Mouse (Mus musculus) kidney, adult 18-20 months (tissue): ENCODE results near the gene Ehhadh.
"Not testable (repeated sequence)": the region's sequence is repeated elsewhere in the genome, so short reads cannot be mapped to it uniquely, and the experiment has no call there.

Experiments
- DNase-seq: peaks from one replicate; pipeline ENCODE4 v3.0.0; 2021

Gene Ehhadh

GRCm38 (mm10) chr16:21793875-21794696, 6.5 kb upstream of the Ehhadh start, which contains the start of gene Map3k13:
Gene Map3k13 (plus strand): TSS chr16:21794346.
- DNase-seq = peak; percentile 95

DNA sequence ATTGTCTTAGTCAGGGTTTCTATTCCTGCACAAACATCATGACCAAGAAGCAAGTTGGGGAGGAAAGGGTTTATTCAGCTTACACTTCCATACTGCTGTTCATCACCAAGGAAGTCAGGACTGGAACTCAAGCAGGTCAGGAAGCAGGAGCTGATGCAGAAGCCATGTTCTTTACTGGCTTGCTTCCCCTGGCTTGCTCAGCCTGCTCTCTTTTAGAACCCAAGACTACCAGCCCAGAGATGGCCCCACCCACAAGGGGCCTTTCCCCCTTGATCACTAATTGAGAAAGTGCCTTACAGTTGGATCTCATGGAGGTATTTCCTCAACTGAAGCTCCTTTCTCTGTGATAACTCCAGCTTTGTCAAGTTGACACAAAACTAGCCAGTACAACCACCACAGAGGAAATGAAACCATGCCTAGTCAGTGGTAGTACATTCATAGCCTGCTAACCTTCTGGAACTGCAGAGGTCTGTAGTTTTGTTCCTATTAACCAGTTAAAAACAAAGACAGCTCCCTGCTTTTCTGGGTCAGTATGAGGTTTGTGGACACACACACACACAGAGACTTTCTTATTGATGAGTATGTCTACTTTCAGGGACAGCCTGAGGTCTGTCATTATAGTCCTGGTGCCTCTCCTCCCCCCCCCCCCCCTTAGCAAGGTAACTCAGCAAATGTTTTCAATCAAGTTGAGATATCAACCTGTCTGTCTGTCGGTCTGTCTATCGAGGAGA, 5.6 kb upstream of the Ehhadh start:
- DNase-seq = not testable (repeated sequence)

- no peak for DNase-seq
These were observed 4.2 kb upstream of the Ehhadh start for GRCm38 (mm10) chr16:21791779-21792178.

DNA sequence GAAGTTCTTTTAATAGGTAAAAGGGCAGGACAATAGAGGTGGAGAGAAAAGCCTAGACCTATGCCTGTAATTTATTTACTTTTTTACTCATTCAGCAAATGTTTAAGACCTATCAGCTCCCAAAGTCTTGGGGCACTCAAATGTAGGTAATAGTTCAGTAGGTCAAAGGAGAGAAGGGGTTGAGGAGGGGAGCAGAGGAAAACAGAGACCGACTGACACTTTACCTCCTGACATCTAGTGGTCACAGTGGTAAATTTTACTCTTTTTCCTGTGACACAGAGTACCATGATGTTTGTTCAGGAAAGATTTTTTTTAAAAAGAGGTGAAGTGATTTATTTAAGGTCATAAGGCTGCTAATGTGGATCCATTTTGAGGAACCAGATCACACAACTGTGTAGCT, 2.9 kb upstream of the Ehhadh start:
- DNase-seq = no peak

DNA sequence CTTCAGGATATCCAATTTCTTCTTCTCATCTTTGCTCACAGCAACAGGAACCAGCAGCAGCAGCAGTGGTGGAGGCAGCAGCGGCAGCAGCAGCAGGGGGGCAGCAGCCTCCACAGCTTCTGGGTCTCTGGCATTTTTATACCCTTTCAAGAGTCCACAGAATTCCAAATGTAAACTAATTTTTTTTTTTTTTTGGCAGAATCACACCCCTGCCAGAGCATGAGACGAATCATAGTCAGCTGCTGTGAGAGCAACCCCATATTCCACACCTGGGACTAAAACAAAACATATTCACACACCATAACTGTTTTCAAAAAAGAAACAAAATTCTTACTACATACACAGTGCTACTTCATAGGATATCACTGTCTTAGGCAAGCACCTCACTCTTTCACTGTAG, 1.6 kb upstream of the Ehhadh start:
- DNase-seq = no peak

DNA sequence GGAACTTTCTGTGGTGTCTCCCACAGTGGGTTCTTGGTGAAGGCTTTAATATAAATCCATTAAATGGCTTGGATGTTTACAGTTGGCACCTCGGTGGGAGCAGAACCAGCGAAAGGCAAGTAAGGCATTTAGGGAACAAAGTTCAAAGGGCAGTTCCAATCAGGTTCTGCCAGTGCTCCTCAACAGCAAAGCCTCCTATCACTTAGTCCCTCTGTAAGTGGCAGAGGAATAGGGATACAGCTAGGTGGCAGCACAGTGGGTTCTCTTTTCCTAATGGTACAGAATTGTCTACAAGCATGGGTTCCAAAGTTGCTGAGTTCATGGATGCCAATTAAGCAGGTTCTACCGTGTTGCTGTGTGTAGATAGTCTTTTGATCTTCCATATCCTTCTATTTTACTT, 974 bp upstream of the Ehhadh start:
- DNase-seq = peak; percentile 29

- DNase-seq = no peak
These were observed 1.3 kb downstream of the Ehhadh start for GRCm38 (mm10) chr16:21786317-21786716.

- no peak for DNase-seq
These were observed 2.6 kb downstream of the Ehhadh start for GRCm38 (mm10) chr16:21785000-21785399.

DNA sequence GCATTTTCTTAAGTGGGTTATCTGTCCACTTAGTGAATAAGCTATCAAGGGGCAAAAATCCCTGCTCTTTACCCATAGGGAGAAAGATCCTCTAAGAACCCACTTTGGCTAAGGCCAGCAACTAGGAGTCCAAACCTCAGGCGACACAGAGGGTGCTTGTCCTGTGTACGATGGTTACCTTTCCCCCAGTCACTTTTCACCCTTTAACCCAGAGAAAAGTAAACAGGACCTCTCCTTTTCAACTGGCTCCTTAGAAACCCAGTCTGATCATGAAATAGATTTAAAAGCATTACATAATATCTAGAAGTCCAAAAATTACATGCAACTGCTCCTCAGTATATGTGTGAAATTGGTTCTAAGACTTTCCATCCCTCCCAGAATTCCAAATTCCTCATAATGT, 4.8 kb downstream of the Ehhadh start:
- no peak for DNase-seq

DNA sequence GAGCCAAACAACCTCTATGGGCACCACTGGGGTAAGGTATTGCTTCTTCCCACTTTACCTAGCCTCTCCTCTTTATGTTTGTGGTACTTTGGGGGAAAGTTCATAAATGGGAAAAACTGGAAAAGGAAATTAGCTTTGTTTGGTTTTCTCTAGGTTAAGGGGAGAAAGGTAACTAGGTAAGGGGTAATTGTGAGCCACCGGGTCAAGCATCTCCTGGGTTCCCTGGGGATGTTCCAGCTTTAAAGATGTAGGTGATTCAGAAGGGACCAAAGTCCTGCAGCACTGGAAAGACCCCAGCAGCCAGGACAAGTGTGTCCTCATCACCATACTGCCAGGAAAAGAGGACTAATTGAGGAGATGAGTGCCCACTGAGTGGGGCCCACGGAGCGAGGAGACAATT, 5.7 kb downstream of the Ehhadh start:
- no peak for DNase-seq

DNA sequence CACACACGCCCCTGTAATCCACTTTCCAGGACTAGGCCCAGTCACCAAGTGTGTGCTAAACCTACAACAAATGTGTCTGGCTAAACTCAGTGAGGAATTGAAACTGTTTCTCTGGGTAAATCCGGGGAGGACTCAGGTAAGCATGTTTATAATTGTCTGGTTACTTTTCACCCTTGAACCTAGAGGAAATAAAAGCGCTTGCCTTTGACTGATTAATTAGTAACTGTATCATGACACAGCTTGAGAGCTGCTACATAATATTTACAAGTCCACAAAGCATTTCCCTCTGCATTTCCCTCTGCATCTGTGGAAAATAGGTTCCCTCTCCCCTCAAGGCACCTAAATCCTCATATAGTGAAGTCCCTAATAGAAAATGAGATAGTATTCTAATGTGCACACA, 6.3 kb downstream of the Ehhadh start:
- no peak for DNase-seq

DNA sequence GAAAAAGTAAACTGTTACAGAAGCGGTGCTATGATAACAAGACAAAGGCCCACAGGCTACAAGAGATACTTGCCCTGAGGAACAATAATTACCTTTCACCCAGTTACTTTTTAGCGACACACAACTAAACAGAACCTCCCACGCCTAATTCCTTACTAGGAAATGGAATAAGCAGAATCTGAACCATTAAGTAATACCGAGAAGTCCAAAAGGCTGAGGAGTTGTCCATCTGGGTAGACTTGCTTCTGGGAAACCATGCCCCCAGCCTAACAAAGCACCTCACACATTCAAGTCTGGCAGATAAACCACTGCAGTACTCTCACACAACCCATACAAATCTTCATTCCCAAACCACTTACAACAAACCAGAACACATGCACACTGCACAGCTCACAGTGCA, 8.5 kb downstream of the Ehhadh start:
- DNase-seq = no peak

DNA sequence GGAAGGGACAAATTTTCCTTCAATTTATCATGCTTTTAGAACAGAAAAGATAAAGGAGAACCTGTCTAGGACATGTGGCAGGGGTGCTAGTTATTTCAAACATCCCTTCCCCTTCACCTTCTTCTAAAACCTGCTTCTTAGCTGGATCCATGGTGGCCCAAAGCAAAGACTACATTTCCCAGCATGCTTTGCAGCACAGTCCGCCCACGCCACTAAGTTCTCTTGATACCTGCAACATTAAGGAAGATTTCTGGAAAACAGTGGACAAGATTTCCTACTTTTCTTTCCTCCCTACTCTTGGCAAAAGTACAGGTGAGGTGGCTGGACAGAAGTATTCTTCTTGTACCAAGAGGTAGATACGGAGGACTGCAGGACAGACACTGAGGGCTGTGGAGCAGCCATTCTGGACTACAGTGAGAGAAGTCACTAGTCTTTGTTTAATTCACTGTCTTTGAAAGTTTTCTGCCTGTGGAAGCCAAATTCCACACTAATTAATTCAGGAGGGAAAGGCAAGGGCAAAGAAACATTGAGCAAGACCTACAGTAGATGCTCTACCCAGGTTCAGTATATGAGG, 9.2 kb downstream of the Ehhadh start:
- DNase-seq = no peak

DNA sequence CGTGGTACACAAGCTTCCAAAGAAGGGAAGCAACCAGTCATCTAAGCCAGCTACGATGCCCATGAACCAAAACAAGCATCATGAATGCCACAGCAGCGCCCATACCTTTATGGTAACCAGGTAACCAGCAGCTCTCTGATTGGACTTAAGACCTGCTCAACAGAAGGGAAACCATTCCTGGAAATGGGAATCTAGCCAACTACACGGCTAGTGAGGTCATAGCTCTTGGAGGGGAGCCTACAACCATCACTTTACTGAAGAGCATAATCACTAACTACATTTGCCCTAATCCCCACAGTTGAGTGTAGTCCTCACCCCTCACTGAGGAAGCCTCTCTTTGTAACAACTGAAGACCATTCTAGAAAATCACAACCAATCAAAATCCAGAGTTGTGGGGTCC, 12.9 kb downstream of the Ehhadh start:
- peak; percentile 39 for DNase-seq

GRCm38 (mm10) chr16:21769667-21770066, 17.9 kb downstream of the Ehhadh start:
- no peak for DNase-seq

DNA sequence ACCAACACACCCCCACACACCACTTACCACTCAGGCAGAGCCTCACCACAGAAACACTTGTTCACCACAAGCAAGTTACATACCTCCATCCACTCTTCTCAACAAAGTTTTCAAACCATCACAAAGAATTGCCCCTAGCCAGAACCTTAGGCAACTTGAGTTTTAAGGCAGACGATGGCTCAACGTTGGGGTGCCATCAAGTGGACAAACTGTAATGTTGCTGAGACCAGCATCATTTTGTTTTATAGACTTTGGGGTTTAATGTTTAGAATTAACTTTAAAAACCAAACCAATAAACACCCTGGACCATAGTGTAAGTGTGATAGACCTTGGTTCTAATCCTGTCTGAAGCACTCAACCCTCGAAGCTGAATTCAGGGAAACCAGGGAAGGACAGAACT, 19.4 kb downstream of the Ehhadh start:
- no peak for DNase-seq

DNA sequence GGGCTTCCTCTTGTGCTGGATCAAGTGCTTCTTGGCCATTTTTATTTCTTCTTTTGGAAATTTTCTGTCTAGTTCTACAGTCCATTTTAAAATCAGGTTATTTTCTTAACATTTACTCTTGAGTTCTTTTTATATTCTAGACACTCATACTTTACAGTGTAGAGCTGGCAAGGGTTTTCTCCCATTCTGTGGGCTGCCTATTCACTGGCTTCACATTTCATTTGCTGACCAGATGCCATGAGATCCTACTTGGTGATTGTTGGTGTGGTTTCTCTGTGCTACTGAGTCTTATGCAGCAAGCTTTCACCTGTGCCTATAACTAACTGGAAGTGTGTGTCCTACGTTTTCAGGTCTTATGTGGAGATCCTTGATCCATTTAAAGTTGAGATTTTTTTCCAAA, 29.2 kb downstream of the Ehhadh start:
- DNase-seq = no peak

GRCm38 (mm10) chr16:21743401-21743800, 44.2 kb downstream of the Ehhadh start:
- DNase-seq = no peak

DNA sequence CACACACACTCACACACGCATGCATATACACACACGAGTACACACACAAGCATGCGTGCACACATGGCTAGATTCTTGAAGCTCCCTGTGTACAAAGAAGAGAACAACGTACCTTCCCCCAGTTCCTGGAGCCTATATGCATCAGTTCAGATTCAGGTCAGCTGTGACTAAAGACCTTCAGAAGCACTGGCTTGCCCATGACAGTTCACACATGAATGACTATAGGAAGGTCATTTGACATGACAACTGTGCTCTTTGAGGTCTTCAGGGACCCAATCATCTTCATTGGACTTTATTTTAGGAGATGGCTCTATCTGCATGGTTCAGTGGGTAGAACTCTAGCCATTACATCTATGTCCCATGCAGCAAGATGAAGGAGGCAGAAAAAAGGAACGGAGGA, 44.7 kb downstream of the Ehhadh start:
- DNase-seq = no peak

DNA sequence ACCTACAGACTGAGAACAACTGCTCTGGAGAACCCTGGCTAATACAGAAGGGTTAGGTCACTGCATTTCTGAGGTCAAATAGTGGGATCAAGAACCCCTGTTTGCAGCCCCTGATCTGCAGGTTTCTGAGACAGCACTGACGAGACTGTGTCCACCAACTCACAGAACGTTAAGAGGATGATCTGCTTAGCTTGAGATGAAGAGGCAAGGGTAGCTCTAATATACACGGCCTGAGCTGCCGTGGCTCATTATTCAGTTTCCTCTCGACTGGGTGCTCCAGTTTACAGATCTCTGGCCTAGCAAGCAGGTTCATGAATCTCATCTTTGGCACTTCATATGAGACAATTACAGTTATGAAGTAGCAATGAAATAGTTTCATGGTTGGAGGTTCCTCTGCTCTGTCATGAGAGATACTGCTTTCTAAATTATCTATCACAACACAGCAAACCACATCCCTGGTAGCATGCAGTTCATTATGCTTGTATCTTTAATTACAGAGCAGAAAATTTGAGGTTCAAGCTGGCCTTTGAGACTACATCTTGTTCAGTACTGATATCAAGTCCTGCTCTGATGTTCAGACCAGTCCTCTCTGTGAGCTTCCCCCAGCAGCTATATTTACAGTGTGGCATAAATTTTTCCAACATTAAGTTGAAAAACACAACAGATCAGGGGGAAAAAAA, 45.3 kb downstream of the Ehhadh start:
- no peak for DNase-seq

GRCm38 (mm10) chr16:21741542-21741941, 46.1 kb downstream of the Ehhadh start:
- no peak for DNase-seq

- DNase-seq = no peak
These were observed 52.0 kb downstream of the Ehhadh start for GRCm38 (mm10) chr16:21735638-21736037.

DNA sequence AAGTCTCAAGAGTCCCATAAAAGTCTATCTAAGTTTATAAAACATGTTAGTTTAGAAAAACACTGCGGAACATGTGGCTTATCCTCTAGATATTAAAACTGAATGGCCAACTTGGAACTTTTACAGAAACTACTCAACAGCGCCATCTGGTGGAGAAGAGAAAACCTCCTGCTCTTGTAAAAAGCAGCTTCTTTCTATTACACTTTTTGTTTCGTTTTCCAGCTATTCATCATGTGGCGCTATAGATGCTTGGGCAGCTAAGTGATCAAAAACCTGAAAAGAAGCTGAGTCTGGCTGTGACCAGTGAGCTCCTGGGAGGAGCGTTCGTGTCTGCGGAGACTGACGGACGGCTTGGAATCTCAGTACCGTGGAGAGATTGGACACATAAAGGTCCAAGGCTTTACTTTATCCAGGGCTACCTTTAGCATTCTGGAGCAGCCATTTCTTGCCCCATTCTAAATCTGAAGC, 59.7 kb downstream of the Ehhadh start:
- DNase-seq = peak; percentile 68
